Mouse (Mus musculus): ENCODE measurements around the gene Uhmk1. TPM values are rescaled to one million over a fixed set of nuclear protein-coding genes. Genes with fewer than 3 reads are reported as not detected.
A peak's percentile ranks its signal among the peaks of the same experiment; 100 is the strongest.

Gene Uhmk1
- total RNA-seq (2014; fragmentation: Nextera tagmentation): 30.4 and 35.6 TPM in 2 replicates
- 45.6 and 45.8 TPM in 2 replicates for total RNA-seq (2017)

GRCm38 (mm10) chr1:170214757-170215522 is at the start of gene Uhmk1:
Uhmk1 (minus strand) TSS chr1:170215397.
- peak; percentile 94 for ATAC-seq (replicated peaks; ENCODE audit: poor library complexity, severe bottlenecking)

GRCm38 (mm10) chr1:170255560-170255910 is 40.3 kb upstream of the Uhmk1 start:
- peak; percentile 100 for ATAC-seq (replicated peaks; ENCODE audit: poor library complexity, severe bottlenecking)

- peak; percentile 41 for ATAC-seq (replicated peaks; ENCODE audit: poor library complexity, severe bottlenecking)
Observed at GRCm38 (mm10) chr1:170254893-170255559, 39.8 kb upstream of the Uhmk1 start.

- no peak for ATAC-seq (replicated peaks; ENCODE audit: poor library complexity, severe bottlenecking)
Observed at GRCm38 (mm10) chr1:170245016-170245415, 29.8 kb upstream of the Uhmk1 start.

GRCm38 (mm10) chr1:170232688-170233087 is 17.5 kb upstream of the Uhmk1 start, which contains the start of gene Sh2d1b2:
Sh2d1b2 (plus strand) TSS chr1:170232749.
- peak; percentile 71 for ATAC-seq (replicated peaks; ENCODE audit: poor library complexity, severe bottlenecking)

GRCm38 (mm10) chr1:170223276-170223675 is 8.1 kb upstream of the Uhmk1 start:
- no peak for ATAC-seq (replicated peaks; ENCODE audit: poor library complexity, severe bottlenecking)

- no peak for ATAC-seq (replicated peaks; ENCODE audit: poor library complexity, severe bottlenecking)
Observed at GRCm38 (mm10) chr1:170220351-170220750, 5.2 kb upstream of the Uhmk1 start.

- ATAC-seq (replicated peaks; ENCODE audit: poor library complexity, severe bottlenecking): peak; percentile 76
Observed at GRCm38 (mm10) chr1:170218091-170218884, 3.1 kb upstream of the Uhmk1 start.

- ATAC-seq (replicated peaks; ENCODE audit: poor library complexity, severe bottlenecking): no peak
Observed at GRCm38 (mm10) chr1:170215590-170215989, 393 bp upstream of the Uhmk1 start.

- no peak for ATAC-seq (replicated peaks; ENCODE audit: poor library complexity, severe bottlenecking)
Observed at GRCm38 (mm10) chr1:170214383-170214756, 827 bp downstream of the Uhmk1 start.

- no peak for ATAC-seq (replicated peaks; ENCODE audit: poor library complexity, severe bottlenecking)
Observed at GRCm38 (mm10) chr1:170213181-170213879, 1.9 kb downstream of the Uhmk1 start.

- ATAC-seq (replicated peaks; ENCODE audit: poor library complexity, severe bottlenecking): no peak
Observed at GRCm38 (mm10) chr1:170206395-170206794, 8.8 kb downstream of the Uhmk1 start.

GRCm38 (mm10) chr1:170200379-170200778 is 14.8 kb downstream of the Uhmk1 start:
- ATAC-seq (replicated peaks; ENCODE audit: poor library complexity, severe bottlenecking): 0 out of 2 replicates have a peak, but pooled peaks have one; percentile 27

GRCm38 (mm10) chr1:170196211-170196610 is 19.0 kb downstream of the Uhmk1 start:
- ATAC-seq (replicated peaks; ENCODE audit: poor library complexity, severe bottlenecking): no peak

- no peak for ATAC-seq (replicated peaks; ENCODE audit: poor library complexity, severe bottlenecking)
Observed at GRCm38 (mm10) chr1:170191925-170192324, 23.3 kb downstream of the Uhmk1 start.

GRCm38 (mm10) chr1:170190225-170190624 is 25.0 kb downstream of the Uhmk1 start:
- ATAC-seq (replicated peaks; ENCODE audit: poor library complexity, severe bottlenecking): no peak

GRCm38 (mm10) chr1:170188601-170189000 is 26.6 kb downstream of the Uhmk1 start:
- ATAC-seq (replicated peaks; ENCODE audit: poor library complexity, severe bottlenecking): no peak

- ATAC-seq (replicated peaks; ENCODE audit: poor library complexity, severe bottlenecking): no peak
Observed at GRCm38 (mm10) chr1:170186531-170186930, 28.7 kb downstream of the Uhmk1 start.

GRCm38 (mm10) chr1:170185137-170185536 is 30.1 kb downstream of the Uhmk1 start:
- no peak for ATAC-seq (replicated peaks; ENCODE audit: poor library complexity, severe bottlenecking)

GRCm38 (mm10) chr1:170182706-170183105 is 32.5 kb downstream of the Uhmk1 start:
- no peak for ATAC-seq (replicated peaks; ENCODE audit: poor library complexity, severe bottlenecking)
